Mouse (Mus musculus) lung, postnatal 10 days (tissue): ENCODE results near the gene Map1s.
A peak's percentile ranks its signal among the peaks of the same experiment; 100 is the strongest.

Experiments used
- DNase-seq: peaks from one replicate; pipeline ENCODE4 v3.0.0; 2021

Map1s gene

GRCm38 (mm10) chr8:70949847-70950246 lies 44.1 kb downstream of the Map1s start:
- DNase-seq, result no peak

DNA sequence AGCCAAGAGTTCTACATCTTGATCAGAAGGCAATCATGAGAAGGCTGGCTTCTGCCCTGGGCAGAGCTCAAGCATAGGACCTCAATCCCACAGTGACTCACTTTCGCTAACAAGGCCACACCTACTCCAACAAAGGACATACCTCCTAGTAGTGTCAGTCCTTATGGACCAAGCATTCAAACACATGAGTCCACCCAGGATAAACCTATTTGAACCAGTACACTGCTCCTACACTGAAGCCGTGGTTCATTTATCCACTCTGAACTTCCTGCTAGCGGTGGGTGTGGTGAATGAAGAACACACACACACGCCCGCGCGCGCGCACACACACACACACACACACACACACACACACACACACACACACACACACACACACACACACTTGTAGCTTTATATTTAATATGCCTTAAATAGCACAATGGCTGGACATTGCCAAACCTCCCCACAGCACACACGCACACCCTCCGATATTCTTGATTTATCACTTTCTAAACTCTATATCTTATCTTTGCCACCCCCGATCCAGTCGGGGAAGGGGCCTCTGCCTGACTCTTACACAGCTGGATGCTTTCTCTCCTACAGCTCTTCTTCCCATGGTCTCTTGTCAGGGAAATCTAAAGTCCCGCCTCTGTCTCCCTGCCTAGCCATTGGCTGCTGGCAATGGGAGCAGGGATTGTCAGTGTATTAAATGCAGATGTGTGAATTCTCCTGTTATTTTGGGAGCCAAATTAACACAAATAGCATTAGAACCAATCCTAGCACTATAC lies 55.2 kb downstream of the Map1s start:
- DNase-seq, result no peak

DNA sequence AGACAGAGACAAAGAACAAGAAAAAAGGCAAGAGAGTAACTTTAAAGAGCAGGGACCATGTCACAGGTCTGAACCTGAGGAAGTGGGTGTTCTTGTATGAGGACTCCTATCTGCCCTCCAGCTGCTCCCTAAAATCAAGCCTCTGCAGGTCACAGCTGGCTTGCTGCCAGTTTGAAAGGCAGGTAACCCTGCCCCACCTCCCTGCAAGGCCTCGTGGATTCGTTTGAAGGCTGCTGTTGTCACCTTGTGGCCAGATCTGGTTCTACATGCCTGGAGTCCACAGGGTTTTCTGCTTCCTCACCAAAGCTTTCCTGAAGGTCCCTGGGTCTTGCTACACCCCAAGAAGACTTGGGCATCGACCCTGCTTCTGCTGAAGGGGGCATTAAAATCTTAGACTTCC lies 58.4 kb downstream of the Map1s start:
- peak; percentile 59 for DNase-seq

GRCm38 (mm10) chr8:70964861-70965260 lies 59.1 kb downstream of the Map1s start:
- DNase-seq, result no peak
